Mouse (Mus musculus) thymus, postnatal 4 days (tissue): ENCODE measurements around the gene Gm19345.

ENCODE experiments used
- DNase-seq: peaks from one replicate; pipeline ENCODE4 v3.0.0; 2021

The Gm19345 gene

GRCm38 (mm10) chr7:19875948-19876682 is 24.3 kb downstream of the Gm19345 start:
- peak; percentile 56 for DNase-seq

GRCm38 (mm10) chr7:19876781-19877425 is 25.1 kb downstream of the Gm19345 start:
- DNase-seq, result no peak

GRCm38 (mm10) chr7:19880754-19881153 is 29.0 kb downstream of the Gm19345 start:
- DNase-seq, result no peak

GRCm38 (mm10) chr7:19887849-19888248 is 36.0 kb downstream of the Gm19345 start, which contains the start of gene Ceacam19:
Gene Ceacam19, minus strand, starts transcription at chr7:19887965.
- DNase-seq, result no peak

- DNase-seq, result peak; percentile 86
Measured at GRCm38 (mm10) chr7:19889881-19890280, 38.1 kb downstream of the Gm19345 start.
